Mouse (Mus musculus): ENCODE measurements at regions not wholly inside any gene's neighbourhood (a gene's known extent, or its start where the extent isn't known, plus 50 kb on each side); places are given as distances from the start of the nearest gene placed in this dataset.

GRCm38 (mm10) chr17:14492936-14493335, 201.1 kb downstream of the Thbs2 start:
- DNase-seq: no peak

GRCm38 (mm10) chr17:14481746-14482145, 202.4 kb downstream of the Smoc2 start:
- no peak for DNase-seq

- no peak for DNase-seq
Observed at GRCm38 (mm10) chr17:14478938-14479505, 199.7 kb downstream of the Smoc2 start.

GRCm38 (mm10) chr17:14476707-14477106, 197.4 kb downstream of the Smoc2 start:
- DNase-seq: no peak

GRCm38 (mm10) chr17:14475778-14476647, 196.7 kb downstream of the Smoc2 start:
- DNase-seq: no peak

DNA sequence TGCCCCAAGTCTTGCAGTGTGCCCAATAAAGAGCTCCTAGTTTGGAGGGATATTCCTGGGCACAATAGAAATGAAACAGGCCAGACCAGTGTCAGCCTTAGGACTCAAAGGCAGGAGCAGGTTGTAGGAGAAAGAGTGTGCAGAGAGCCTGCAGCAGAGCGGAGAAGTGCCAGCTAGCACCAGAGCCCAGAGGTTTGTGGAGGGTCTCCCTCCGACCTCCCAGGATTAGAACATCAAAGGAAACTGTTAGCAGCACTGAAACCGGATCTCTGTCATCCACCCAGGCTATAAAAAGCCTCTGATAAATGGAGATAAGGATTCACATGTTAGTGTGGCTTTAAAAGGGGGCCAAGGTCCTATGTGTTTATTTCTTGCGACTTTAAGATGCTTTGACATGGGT, 196.0 kb downstream of the Smoc2 start:
- DNase-seq: no peak

- DNase-seq: no peak
Observed at GRCm38 (mm10) chr17:14468754-14469488, 189.6 kb downstream of the Smoc2 start.

- DNase-seq: peak; percentile 48
Observed at GRCm38 (mm10) chr17:14455251-14455743, 176.0 kb downstream of the Smoc2 start.
